Mouse (Mus musculus): ENCODE data around the gene Vps37d.

The Vps37d gene

GRCm38 (mm10) chr5:135029007-135029854 lies 48.8 kb downstream of the Vps37d start:
- DNase-seq (ENCODE audit: low read depth, low spot score), result no peak

GRCm38 (mm10) chr5:135025899-135026298 lies 52.2 kb downstream of the Vps37d start:
- peak; percentile 83 for DNase-seq (ENCODE audit: low read depth, low spot score)

GRCm38 (mm10) chr5:135024665-135025224 lies 53.3 kb downstream of the Vps37d start:
- DNase-seq (ENCODE audit: low read depth, low spot score), result no peak

DNA sequence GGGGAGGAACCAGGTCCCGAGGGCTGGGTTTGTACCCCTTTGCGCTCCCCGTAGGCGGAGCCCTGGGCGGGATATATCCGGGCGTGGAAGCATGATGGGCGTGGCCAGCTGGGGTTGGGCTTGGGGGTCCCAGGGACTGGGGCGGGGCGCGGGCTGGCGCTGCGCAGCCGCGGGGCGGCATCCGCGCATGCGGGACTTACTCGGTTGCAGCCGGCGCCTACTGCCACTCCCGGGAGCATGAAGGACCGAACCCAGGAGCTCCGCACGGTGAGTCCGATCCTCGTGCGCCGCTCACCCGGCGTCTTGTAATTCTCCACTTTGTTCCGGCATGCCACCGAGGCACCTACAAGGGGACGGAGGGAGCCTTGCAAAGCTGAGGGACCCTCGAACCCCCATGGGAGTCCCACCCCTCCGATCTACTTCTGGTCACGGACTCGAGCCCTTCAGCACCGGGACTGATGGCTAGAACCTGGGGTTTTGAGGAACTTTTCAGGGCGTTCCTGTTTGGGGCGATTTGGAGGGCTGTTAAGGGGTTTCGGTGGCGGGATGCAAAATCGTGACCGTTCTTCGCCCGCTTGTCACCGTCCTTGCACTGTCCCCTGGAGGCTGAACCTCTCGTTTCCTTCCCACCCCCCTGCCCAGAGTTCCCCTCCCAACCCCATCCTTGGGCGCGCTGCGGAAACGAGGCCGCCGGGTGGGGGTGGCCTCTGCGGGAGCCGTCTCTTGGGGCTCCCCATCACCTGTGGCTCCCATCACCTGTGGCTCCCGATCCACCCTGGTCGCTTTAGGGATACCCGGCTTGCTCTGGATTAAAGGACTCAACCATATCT lies 54.5 kb downstream of the Vps37d start, which contains the start of gene Stx1a:
Gene Stx1a (plus strand): TSS at position 139 of the 830 bp plus-strand sequence.
- no peak for DNase-seq (ENCODE audit: low read depth, low spot score)

All from telencephalon, adult 2 months (tissue).